Mouse (Mus musculus) gastrocnemius, postnatal 10 days (tissue): ENCODE results near the gene Tas2r125. TPM values are rescaled to one million over a fixed set of nuclear protein-coding genes. Genes with fewer than 3 reads are reported as not detected.
"Not testable (repeated sequence)": the region's sequence is repeated elsewhere in the genome, so short reads cannot be mapped to it uniquely, and the experiment has no call there.

ENCODE experiments used
- DNase-seq: peaks from one replicate; pipeline ENCODE4 v3.0.0; 2021; ENCODE audit warnings: mixed read lengths
- long read RNA-seq, 2 experiments: library from polyadenylated mRNA; stranded (forward); transcript quantifications; one replicate each; pipeline ENCODE4 v2.0.0; 2021
- total RNA-seq, 2 experiments: library from RNA; stranded (reverse); gene quantifications; 2 replicates each; pipeline ENCODE4 v1.2.3; 2021

The Tas2r125 gene
- not detected for total RNA-seq
- long read RNA-seq, experiment 1, result 0 reads
- long read RNA-seq, experiment 2, result 0 reads

- DNase-seq, result no peak
Measured at GRCm38 (mm10) chr6:132909351-132909750, at the start of gene Tas2r125. Tas2r125 (plus strand) TSS chr6:132909651.

- DNase-seq, result no peak
Measured at GRCm38 (mm10) chr6:132867708-132868107, 41.7 kb upstream of the Tas2r125 start, which contains the start of gene Tas2r110. Tas2r110 (plus strand) TSS chr6:132868008.

DNA sequence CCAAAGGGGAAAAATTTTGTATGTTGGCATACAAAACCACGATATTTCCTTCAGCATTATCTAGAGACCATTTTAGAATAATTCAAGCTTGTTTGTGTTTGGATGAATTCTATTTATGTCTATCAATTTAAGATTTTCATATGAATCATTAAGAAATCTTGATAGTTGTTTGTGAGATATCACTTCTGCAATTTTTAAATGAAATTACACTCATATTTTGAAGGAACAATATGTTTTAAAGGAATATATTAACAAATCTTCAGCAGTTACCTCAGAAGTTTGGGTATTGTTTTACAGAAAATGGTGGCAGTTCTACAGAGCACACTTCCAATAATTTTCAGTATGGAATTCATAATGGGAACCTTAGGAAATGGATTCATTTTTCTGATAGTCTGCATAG lies 16.7 kb upstream of the Tas2r125 start, which contains the start of gene Tas2r113:
Gene Tas2r113, plus strand, starts transcription at position 301 of the 400 bp plus-strand sequence.
- no peak for DNase-seq

GRCm38 (mm10) chr6:132941376-132941775 lies 31.9 kb downstream of the Tas2r125 start:
- DNase-seq, result not testable (repeated sequence)

DNA sequence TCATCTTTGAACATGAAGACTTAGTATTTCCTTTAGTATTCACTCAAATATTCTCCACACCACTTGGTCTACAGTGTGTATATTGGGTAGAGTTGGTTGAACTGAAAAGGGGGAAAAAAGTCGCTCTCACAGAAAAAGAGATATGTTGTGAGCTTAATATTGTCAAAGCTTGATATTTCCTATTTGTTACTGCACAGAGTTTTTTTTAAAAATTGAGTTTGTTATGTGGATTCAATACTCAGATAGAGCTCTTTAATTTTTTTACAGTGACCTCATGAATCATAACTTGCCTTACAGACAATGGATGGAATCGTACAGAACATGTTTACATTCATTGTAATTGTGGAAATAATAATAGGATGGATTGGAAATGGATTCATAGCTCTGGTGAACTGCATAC lies 41.4 kb downstream of the Tas2r125 start, which contains the start of gene Tas2r129:
Gene Tas2r129, plus strand, starts transcription at position 301 of the 400 bp plus-strand sequence.
- no peak for DNase-seq

- DNase-seq, result no peak
Measured at GRCm38 (mm10) chr6:132957819-132958218, 48.4 kb downstream of the Tas2r125 start, which contains the start of gene Tas2r131. Tas2r131 (minus strand) TSS chr6:132957919.

Other genes with a start within 250 kb of the Tas2r125 start
- gene Tas2r121, start 208.6 kb upstream of the Tas2r125 start, total RNA-seq, result not detected
- gene Tas2r122, start 197.7 kb upstream of the Tas2r125 start, total RNA-seq, result not detected
- gene Tas2r115, start 171.6 kb upstream of the Tas2r125 start, total RNA-seq, result not detected
- gene Tas2r124, start 154.9 kb upstream of the Tas2r125 start, total RNA-seq, result not detected
- gene Tas2r102, start 147.5 kb upstream of the Tas2r125 start, total RNA-seq, result not detected
- not detected for gene Tas2r136, start 131.5 kb upstream of the Tas2r125 start, total RNA-seq
- gene Tas2r117, start 106.8 kb upstream of the Tas2r125 start, total RNA-seq, result not detected
- gene Tas2r123, start 62.5 kb upstream of the Tas2r125 start, total RNA-seq, result not detected
- not detected for gene Tas2r116, start 54.2 kb upstream of the Tas2r125 start, total RNA-seq
- not detected for gene Tas2r110, start 41.6 kb upstream of the Tas2r125 start, total RNA-seq
- gene Tas2r113, start 16.6 kb upstream of the Tas2r125 start, total RNA-seq, result not detected
- gene Tas2r129, start 41.5 kb downstream of the Tas2r125 start, total RNA-seq, result not detected
- not detected for gene Tas2r131, start 48.3 kb downstream of the Tas2r125 start, total RNA-seq
- gene Tas2r109, start 71.3 kb downstream of the Tas2r125 start, total RNA-seq, result not detected
- not detected for gene Tas2r103, start 127.5 kb downstream of the Tas2r125 start, total RNA-seq
- gene Tas2r140, start 146.2 kb downstream of the Tas2r125 start, total RNA-seq, result not detected
- 10 to 100 TPM; 69.9 to 74.1 TPM for gene Smim10l1, start 195.3 kb downstream of the Tas2r125 start, total RNA-seq